Mouse (Mus musculus): ENCODE results near the gene Iba57.

Gene Iba57

DNA sequence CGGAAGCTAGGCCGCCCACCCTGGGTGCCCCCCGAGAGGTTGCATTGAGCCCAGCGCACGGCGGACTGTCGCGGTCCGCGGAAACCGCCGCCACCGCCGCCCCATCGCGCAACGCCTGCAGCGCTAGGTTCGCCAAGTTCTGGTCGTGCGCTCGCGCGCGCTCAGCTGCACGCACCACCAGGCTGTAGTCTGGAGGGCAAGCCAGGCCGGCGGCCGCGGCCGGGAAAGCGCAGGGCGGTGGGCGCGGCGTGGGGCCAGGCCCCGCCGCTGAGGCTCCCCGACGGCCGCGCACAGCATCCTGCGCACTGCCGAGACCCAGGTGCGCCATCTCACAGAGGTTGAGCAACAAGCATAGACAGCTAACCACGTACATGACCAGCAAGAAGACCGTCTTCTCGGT is 12.9 kb upstream of the Iba57 start:
- in situ Hi-C loops (cut with MboI, MseI), result no loop called here

DNA sequence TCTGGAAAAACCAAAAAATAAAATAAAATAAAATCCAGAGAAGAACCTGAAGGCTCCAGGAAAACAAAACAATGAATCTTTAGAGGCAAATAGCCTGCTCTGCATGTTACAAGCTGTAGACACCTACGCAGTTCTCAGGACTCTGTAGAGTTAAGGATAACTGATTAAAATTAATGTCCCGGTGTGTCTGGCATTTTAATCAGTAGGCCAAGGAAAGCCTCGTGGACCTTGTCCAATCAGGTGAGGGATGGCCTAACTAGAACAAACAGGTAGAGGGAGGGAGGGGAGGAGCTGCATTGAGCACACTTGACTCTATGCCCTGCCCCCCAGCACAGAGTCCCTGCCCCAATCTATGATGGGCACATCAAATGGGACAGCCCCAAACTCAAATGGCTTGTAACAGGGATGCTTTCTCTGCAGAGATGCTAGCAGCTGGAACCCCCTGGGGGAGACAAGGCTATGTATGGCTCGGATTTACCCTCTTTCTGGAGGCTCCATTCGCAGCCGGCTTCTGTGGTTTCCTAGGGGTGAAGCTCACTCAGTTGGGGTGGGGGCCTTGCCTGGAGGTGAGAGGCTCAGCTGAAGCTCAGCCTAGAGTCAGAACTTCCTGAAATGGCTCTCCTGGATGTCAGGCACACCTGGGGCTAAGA is 10.8 kb upstream of the Iba57 start:
- in situ Hi-C loops (cut with MboI, MseI), result no loop called here

DNA sequence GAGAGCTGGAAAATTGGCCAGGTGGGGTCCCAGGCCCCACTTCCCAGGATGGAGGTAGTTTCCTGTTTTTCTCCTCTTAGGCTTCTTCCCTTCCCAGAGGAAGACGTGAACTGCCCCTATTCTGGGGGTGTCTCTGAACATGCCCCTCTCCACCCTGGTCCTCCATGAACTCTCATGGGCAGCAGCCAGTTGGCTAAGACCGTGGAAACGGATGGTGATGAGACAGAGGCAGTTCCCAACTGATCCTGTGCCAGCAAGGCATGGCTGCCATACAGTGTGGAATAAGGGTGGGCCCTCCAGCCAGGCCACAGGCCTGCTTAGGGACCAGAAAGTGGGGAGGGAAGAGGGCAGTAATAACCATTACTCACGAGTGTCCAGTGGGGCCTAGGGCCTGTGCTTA is 7.0 kb upstream of the Iba57 start:
- in situ Hi-C loops (cut with MboI, MseI), result no loop called here

DNA sequence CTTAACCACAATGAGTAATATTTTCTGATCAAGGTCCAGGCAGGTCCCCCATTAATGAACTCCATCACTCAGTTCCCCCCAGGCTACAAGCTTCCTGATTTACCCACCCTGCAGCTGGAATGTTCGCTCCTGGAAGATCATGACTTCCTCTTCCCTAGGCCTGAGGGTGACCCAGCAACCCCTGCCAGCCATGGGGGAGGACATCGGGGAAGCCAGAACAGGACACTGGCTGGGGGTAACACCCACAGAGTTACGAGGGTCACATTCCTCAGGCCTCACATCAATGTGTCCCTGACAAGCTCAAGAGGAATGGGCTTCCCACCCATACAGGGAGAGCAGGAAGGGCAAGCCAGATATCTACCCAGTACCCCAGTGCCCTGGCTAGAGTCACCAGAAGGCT is 6.3 kb upstream of the Iba57 start:
- in situ Hi-C loops (cut with MboI, MseI), result no loop called here

DNA sequence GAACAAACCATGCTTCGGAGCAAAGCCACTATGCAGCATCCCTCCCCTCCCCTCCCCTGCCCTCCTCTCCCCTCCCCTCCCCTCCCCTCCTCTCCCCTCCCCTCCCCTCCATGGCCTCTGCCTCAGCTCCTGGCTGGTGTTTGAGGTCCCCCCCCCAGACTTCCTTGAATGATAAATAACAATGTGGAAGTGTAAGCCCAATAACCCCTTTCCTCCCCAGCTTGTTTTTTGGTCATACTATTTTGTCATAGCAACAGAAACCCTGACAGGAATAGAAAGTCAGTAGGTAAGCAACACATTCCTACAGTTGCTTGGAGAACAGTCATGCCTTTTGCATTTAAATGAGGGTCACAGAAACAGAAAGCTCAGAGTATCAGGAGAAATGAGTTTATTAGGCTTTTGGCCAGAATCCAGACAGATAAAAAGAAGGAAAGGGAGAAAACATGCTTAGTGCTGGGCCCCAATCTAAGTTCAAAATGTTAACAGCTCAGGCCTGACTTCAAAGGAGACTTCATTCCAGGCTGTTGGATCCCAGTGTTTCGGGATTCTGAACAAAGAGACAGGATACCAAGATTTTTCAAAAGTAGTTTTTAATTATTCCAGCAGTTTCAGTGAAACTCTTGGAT is 2.2 kb upstream of the Iba57 start:
- in situ Hi-C loops (cut with MboI, MseI), result no loop called here

DNA sequence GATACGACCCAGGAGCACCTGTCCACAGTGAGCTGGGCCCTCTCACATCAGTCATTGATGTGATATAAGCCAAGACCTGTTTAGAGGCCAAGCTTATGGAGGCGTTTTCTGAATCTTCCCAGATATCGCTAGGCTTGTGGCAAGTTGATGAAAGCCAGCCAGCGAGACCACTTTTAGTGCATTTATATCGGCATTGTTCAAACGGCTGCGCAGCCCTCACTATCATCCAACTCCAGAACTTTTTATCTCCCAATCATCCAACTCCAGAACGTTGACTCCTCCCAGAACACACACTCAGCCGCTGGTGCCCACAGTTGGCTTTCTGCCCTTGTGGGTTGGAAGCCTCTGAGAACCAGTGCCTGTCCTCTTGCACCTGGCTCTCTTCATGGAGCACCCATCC is 845 bp upstream of the Iba57 start:
- in situ Hi-C loops (cut with MboI, MseI), result no loop called here

DNA sequence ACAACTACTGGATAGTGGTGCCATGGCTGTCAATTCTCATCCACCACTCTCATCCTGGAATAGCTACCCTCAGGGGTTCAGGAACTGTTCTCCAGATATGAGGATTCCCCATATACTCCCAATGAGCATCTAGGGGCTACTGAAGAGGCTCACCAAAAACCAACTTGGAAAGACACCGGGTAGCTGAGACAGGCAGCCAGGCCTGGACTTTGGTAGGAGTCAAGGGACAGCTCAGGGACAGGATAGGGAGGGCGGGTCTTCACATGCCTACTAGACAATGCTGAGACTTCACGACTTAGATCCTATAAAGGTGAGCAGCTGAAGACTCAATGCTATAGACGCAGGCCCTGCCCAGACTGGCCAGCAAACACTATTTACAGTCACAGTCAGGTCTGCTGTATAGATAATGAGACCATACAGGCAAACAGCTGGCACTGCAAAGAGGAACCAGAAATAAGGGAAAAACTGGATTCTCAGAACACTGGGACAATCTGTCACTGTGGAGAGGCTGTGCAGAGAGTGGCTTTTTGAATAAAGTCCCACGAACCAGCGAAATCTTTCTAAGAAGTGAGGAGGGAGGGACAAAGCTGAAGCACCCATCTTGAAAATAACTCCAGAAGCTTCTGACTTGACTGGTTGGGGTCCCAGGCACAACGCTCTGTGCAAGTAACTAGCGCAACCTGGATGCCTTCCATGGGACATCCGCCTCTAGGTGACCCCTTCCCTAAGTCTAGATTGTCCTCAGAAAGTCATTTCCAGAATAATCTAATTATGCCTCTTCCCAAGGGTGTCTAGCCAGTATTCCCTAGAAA is 890 bp downstream of the Iba57 start:
- in situ Hi-C loops (cut with MboI, MseI), result no loop called here

DNA sequence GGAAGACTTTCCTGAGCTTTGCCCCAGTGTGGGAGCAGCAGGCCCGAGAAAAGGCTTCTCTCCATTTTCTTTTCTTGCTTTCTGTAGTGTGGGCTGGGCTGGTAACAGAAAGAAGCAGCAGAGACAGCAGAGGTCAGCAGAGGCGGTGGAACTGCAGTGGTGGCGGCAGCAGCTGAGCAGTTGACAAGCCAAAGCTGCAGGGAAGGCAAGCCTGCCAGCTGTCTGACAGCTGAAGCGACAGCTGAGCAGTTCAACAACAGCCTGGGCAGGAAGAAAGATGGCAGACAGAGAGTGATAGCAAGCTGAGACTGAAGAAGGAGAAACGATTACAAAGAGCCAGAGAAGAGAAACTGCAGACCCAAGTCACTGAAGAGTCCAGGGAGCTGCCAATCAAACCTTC is 2.1 kb downstream of the Iba57 start:
- in situ Hi-C loops (cut with MboI, MseI), result no loop called here

DNA sequence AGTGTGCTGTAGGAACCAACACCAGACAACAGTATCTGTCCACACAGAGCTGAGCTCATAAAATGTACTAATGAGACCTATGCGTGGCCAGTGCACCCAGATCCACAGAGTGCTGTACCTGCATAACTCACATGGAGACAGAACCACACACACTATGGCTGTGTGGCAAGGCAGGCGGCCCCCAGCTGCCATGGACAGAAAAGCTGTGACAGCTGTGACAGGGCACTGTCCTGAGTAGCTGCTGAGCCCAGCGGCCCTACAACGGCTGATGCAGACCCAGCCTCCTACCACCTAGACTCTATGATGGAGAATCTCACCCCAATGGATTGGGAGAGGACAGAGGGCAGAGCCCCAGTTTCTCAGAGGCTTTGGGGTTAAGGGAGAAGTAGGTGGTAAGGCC is 4.0 kb downstream of the Iba57 start:
- in situ Hi-C loops (cut with MboI, MseI), result no loop called here

DNA sequence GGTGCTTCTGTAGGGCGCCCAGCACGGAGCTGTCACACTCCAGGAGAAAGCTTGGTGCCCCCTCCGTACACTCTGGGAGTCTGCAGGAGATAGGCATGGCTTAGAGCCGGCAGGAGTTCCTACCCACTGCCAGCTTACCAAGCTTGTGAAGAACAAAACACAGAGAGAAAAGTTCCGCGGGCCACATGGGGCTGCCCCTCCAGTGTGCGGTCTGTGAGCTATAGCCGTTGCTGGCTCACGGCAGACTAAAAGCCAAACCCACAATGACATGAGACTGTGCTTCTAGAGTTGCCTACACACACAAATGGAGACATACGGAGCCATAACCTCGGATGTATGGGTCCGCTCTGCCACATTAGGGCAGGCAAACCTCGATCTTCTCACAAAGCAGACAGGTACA is 4.4 kb downstream of the Iba57 start:
- in situ Hi-C loops (cut with MboI, MseI), result no loop called here

DNA sequence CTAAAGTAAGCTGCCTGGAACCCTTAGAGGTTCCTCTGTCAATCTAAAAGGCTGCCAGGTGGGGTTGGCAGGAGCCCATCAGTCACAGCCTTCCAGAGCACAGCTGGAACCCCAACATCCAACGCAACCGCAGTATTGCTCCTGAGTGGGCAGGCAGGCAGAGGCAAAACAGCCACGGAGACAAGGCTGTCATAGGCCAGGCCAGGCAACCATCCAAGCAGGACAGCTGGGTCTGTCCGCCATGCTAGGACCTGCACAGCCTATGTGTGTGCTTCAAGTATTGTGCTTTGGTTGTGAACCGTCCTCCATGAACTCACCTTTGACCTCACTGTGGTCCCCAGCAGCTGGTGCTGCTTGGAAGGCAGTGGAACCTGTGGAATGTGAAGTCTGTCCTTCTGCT is 7.6 kb downstream of the Iba57 start:
- in situ Hi-C loops (cut with MboI, MseI), result no loop called here

DNA sequence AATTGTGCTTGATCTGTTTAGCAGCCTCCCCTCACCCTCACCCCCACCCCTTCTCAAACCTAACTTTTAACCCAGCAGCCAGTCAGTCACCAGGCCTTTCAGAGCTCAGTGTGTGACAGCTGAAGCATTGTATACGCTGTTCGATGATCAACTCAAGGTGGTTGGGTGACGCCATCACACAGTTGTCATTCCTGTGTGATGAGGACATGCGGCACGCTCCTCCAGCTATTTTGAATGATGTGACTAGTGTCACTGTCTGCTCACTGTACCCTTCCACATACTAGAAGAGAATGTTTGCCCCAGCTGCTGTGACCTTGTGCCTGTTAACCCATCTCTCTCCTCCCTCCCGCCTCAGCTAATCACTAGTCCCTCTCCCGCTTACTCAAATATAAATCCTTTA is 9.3 kb downstream of the Iba57 start:
- in situ Hi-C loops (cut with MboI, MseI), result no loop called here

DNA sequence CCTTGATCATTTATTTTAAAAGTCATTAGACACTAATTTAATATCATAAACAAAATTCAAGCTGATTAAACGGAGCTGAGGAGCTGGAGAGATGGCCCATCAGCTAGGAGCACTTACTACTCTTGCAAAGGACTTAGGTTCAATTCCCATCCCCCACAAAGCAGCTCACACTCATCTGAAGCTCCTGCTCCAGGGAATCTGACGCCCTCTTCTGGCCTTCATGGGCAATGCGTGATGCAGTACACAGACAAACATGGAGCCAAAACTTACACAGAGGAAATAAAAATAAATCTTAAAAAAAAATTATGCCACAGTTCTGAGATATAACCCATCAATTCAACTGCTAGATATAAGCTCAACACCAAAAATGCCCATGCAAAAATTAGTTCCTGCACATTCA is 11.8 kb downstream of the Iba57 start:
- in situ Hi-C loops (cut with MboI, MseI), result no loop called here

DNA sequence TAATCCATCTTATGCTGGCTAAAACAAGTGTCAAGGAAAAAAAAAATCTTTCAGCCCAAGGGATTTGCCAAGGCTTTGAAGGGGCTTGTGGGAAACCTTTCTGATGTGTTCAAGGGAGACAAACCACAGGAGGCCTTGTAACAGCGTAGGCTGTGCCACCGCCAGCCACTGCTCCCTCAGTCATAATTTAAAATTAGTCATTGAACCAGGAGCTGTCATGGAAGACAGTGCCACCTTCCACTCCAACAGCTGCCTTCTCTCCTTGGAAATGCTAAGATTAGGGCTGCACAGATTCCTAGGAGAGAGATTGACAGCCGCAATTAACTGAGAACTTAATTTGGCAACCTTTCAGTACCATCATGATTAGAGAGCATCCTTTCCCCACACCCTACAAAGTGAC is 14.2 kb downstream of the Iba57 start:
- in situ Hi-C loops (cut with MboI, MseI), result no loop called here

DNA sequence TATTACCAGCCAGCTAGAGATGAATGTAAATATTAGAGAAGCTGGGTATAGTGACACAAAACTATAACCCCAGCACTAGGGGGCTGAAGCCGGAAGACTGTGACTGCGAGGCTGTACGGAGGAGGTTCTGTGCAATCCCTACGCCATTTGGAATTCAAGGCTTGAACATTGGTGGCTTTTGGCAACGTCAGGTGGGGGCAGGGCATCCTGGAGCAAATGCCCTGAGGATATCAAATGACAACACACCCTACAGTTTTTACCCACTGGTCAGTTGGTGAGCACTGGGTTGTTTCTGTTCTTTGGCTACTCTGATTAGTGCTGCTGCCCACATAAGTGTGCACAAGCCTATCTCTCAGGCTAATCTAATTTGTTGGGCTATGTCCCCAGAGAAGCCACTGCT is 20.6 kb downstream of the Iba57 start:
- in situ Hi-C loops (cut with MboI, MseI), result no loop called here

DNA sequence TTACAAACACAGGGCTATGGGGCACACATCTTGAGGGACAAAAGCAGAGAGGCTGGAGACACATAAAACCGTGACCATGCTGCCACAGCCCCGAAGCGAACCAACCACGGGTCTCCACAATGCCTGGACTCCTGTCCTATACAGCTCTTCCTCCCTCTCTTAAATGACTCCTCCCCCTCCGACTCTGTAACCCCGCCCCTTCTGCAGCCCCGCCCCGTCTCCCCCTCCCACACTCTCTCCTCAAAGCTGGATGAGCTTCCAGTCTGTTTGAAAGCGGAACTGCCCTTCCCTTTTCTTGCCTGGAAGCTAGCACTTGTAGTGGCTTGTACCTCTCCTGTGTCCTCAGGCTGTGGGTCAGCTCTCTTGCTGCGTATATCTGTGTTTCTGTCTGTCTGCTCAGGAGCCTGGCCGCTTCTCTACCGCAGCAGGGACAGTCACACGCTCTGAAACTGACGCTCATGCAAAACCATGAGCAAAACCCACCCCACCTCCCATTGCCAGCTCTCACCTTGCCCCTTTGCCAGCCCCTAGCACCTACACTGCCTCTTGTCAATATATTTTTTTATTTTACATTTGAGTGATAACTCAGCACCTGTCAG is 21.7 kb downstream of the Iba57 start:
- in situ Hi-C loops (cut with MboI, MseI), result no loop called here

DNA sequence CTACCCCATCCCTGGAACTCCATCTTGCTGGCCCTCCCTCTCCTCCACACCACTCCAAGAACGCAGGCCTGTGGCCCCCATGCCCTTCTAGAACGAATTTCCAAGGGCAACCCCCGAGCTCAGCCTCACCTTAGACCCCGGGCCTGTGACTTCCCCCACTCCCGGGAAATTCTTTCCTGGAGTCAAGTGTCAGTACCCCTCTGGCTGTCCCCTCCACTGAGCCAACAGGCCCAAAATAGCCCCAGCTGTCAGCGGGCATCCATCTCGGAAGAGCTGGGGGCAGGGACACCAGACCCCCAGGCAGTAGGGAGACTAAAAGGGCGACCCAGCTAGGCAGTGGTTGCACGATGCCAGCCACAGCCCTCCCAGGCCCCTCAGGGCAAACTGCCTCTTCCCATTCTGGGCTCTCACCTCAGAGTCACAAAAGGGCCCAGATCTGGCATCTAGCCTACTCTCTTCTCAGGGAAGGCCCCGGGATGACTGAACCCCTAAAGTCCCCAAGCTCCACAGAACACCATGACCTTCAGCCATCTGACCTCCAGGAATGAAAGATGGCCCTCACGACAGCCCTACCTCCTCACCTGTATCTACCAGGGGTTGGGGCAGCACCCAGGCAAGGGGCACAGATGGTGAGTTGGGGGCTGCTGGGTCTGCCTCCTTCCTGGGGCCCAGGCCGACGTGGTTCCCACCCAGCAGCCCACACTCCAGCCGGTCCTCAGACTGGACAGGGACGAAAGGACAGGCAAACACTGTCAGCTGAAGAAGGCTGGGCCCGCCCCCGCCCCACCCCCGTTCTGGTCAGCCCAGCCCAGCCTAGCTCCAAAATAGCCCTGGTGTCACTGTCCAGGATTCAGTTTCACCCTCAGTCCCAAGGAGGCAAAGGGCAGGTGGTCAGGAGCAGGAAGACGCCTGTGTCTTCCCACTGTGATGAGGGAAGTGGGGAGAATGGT is 24.7 kb downstream of the Iba57 start:
- in situ Hi-C loops (cut with MboI, MseI), result no loop called here

DNA sequence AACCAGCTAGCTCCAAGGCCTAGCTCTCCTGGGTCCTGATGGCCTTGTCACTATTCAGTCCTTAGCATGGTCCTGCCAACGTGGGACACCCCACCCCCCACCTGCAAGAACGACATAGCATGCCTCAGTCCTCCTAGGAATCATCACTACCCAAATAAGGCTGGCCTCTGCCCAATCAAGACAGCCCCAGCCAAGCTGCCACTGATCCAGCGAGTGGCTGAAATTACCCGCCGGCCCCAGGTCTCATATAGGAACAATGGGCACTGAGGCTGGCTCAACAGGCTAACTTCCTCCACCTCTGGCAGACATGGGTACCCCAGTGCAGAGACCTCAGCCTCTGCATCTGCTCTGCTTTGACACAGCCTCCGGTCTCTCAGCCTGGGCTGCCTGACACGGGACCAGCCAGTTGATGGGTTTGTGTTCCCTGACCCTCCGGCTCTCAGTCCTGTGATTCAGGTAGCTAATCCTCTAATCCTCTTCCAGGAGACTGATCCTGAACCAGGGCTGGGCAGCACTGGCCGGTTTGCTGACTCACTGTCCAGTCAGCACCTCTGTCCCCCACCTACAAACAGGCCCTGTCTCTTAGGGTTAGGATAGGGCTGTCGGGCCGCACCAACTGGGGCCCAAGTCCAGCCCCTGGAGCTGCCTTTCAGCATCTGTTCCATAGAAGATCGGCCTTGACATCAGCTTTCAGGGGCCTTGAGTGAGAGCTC is 26.4 kb downstream of the Iba57 start:
- in situ Hi-C loops (cut with MboI, MseI), result no loop called here

DNA sequence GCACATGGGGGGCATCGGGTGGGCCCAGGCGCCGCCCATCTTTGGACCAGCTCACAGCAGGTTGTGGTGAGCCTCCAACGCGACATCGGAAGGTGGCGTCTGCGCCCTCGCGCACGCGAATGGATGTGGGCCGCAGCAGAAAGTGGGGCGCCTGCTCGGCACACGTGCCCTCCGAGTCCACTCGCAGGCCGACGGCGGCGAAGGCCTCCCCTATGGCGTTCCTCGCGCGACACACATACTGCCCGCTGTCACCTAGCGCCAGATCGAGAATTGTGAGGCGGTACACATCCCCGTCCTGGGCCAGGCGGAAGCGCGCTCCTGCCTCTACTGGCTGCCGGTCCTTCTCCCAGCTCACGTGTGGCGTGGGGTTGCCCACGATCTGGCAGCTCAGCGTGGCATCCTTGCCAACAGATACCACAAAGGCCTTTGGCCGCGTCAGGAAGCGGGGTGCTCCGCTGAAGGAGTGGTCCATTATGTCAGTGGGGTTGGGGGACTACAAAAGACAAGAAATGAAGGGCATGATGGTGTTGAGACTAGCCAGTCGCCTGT is 27.6 kb downstream of the Iba57 start, which contains the start of gene Obscn:
Gene Obscn (minus strand): TSS at position 499 of the 549 bp plus-strand sequence.
- in situ Hi-C loops (cut with MboI, MseI), result no loop called here

DNA sequence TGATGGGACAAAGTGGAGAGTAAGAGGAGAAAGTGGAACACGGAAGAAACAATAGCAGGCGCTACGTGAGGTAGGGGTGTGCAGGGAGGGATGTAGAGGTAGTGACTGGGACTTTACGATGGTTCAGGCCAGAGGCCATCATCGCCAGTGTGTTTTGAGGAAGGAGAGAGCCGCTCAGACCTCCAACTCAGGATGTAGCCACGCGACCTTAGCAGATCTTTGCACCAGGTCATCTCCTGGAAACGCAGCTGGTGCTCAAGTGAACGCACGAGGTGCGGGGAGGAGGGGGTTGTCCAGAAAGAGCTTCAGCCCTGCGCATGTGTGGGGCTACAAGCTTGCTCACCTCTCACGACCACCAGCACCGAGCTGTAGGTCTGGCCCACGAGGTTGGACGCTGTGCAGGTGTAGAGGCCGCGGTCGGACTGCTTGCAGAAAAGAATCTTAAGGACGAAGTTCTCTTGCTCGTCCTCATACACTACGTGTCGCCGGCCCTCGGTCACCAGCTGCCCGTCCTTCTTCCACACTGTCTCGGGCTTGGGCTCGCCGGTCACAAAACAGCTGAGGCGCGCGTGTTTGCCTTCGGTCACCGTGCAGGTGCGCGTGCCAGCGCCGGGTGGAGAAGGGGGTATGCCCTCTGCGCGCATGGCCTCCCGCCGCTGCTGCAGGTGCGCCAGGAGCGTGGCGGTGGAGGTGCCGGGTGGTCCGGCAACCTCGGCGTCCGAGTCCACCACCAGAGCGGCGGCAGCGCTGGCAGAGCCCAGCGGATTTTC is 28.3 kb downstream of the Iba57 start:
- in situ Hi-C loops (cut with MboI, MseI), result no loop called here
